Mouse (Mus musculus): ENCODE measurements around the gene Cabp5. TPM values are rescaled to one million over a fixed set of nuclear protein-coding genes. Genes with fewer than 3 reads are reported as not detected.
"Not testable (repeated sequence)": the region's sequence is repeated elsewhere in the genome, so short reads cannot be mapped to it uniquely, and the experiment has no call there.

Cabp5 gene
- polyA plus RNA-seq (2012; fragmentation: generic; extraction: Trizol), result not detected

- H3ac ChIP-seq (ENCODE audit: control insufficient read depth, insufficient read length), result no peak within 1 kb of the TSS
- no peak within 1 kb of the TSS for H3K4me2 ChIP-seq (ENCODE audit: low read depth)
- no peak within 1 kb of the TSS for H3K4me3 ChIP-seq
- no peaks in the 10 kb centered on the region for H3K79me2 ChIP-seq (ENCODE audit: control insufficient read depth, insufficient read depth)
- H3K36me3 ChIP-seq (ENCODE audit: control insufficient read depth, insufficient read depth), result no peaks in the 10 kb centered on the region
- H3K27me3 ChIP-seq (ENCODE audit: control insufficient read depth, insufficient read depth, insufficient read length), result no peaks in the 10 kb centered on the region
- no peak for TF ChIP-seq MYOD1 (IDR thresholded peaks at IDR 0.05; ENCODE audit: control insufficient read depth in 1 of 3, insufficient read length in 2 of 3, low read depth in 2 of 3)
- no peak for TF ChIP-seq E2F4 (IDR thresholded peaks at IDR 0.05; ENCODE audit: insufficient read depth)
- no peak for TF ChIP-seq SRF (IDR thresholded peaks at IDR 0.05; ENCODE audit: control insufficient read depth, insufficient read length, low read depth)
- no peak for TF ChIP-seq TCF12 (IDR thresholded peaks at IDR 0.05; ENCODE audit: insufficient read depth, poor library complexity, severe bottlenecking)
These were observed at the start of gene Cabp5 for GRCm38 (mm10) chr7:13397832-13398231. Gene Cabp5 (plus strand): TSS chr7:13398132.

GRCm38 (mm10) chr7:13355943-13356342 lies 42.0 kb upstream of the Cabp5 start:
- peaks cover 3% of the 10 kb centered on the region for H3K36me3 ChIP-seq (ENCODE audit: control insufficient read depth, insufficient read depth)
- no peaks in the 10 kb centered on the region for H3K79me2 ChIP-seq (ENCODE audit: control insufficient read depth, insufficient read depth)
- H3K4me3 ChIP-seq, result no peak overlapping the region
- no peak overlapping the region for H3K4me2 ChIP-seq (ENCODE audit: low read depth)
- no peaks in the 10 kb centered on the region for H3K27me3 ChIP-seq (ENCODE audit: control insufficient read depth, insufficient read depth, insufficient read length)
- H3ac ChIP-seq (ENCODE audit: control insufficient read depth, insufficient read length), result no peak overlapping the region
- TF ChIP-seq POLR2A (IDR thresholded peaks at IDR 0.05; ENCODE audit: insufficient read length, low read depth), result no peak
- TF ChIP-seq MYOD1 (IDR thresholded peaks at IDR 0.05; ENCODE audit: control insufficient read depth in 1 of 3, insufficient read length in 2 of 3, low read depth in 2 of 3), result no peak
- no peak for TF ChIP-seq REST (IDR thresholded peaks at IDR 0.05; ENCODE audit: insufficient read depth, insufficient read length)
- TF ChIP-seq TCF3 (IDR thresholded peaks at IDR 0.05; ENCODE audit: insufficient read length, low read depth), result no peak
- no peak for TF ChIP-seq USF1 (IDR thresholded peaks at IDR 0.05; ENCODE audit: low read depth)
- TF ChIP-seq MAX (IDR thresholded peaks at IDR 0.05; ENCODE audit: low read depth), result no peak
- TF ChIP-seq CEBPB (IDR thresholded peaks at IDR 0.05; ENCODE audit: insufficient read depth, poor library complexity, severe bottlenecking), result no peak
- no peak for TF ChIP-seq MYOG (IDR thresholded peaks at IDR 0.05; ENCODE audit: control insufficient read depth in 1 of 3, insufficient read depth in 1 of 3, insufficient read length in 2 of 3, low read depth in 2 of 3)
- TF ChIP-seq E2F4 (IDR thresholded peaks at IDR 0.05; ENCODE audit: insufficient read depth), result no peak
- TF ChIP-seq POLR2AphosphoS2 (IDR thresholded peaks at IDR 0.05; ENCODE audit: insufficient read length, low read depth), result no peak
- TF ChIP-seq SRF (IDR thresholded peaks at IDR 0.05; ENCODE audit: control insufficient read depth, insufficient read length, low read depth), result no peak
- no peak for TF ChIP-seq TCF12 (IDR thresholded peaks at IDR 0.05; ENCODE audit: insufficient read depth, poor library complexity, severe bottlenecking)

GRCm38 (mm10) chr7:13380588-13380987 lies 17.3 kb upstream of the Cabp5 start:
- H3ac ChIP-seq (ENCODE audit: control insufficient read depth, insufficient read length), result no peak overlapping the region
- no peaks in the 10 kb centered on the region for H3K36me3 ChIP-seq (ENCODE audit: control insufficient read depth, insufficient read depth)
- TF ChIP-seq MYOD1 (IDR thresholded peaks at IDR 0.05; ENCODE audit: control insufficient read depth in 1 of 3, insufficient read length in 2 of 3, low read depth in 2 of 3) (no peak), MAX (IDR thresholded peaks at IDR 0.05; ENCODE audit: low read depth) (no peak), POLR2A (IDR thresholded peaks at IDR 0.05; ENCODE audit: insufficient read length, low read depth) (no peak)
- no peak overlapping the region for H3K4me2 ChIP-seq (ENCODE audit: low read depth)
- no peaks in the 10 kb centered on the region for H3K27me3 ChIP-seq (ENCODE audit: control insufficient read depth, insufficient read depth, insufficient read length)
- no peak overlapping the region for H3K4me3 ChIP-seq
- no peaks in the 10 kb centered on the region for H3K79me2 ChIP-seq (ENCODE audit: control insufficient read depth, insufficient read depth)

GRCm38 (mm10) chr7:13450541-13450940 lies 52.6 kb downstream of the Cabp5 start, which contains the start of gene Bsph1:
Gene Bsph1 (plus strand): TSS chr7:13450841.
- H3K36me3 ChIP-seq (ENCODE audit: control insufficient read depth, insufficient read depth); H3K79me2 ChIP-seq (ENCODE audit: control insufficient read depth, insufficient read depth); H3K27me3 ChIP-seq (ENCODE audit: control insufficient read depth, insufficient read depth, insufficient read length); H3ac ChIP-seq (ENCODE audit: control insufficient read depth, insufficient read length); H3K4me2 ChIP-seq (ENCODE audit: low read depth); H3K4me3 ChIP-seq: not testable (repeated sequence)

Other genes with a start within 250 kb of the Cabp5 start
- not detected for gene Vmn1r88, start 238.6 kb upstream of the Cabp5 start, polyA plus RNA-seq (2012; fragmentation: generic; extraction: Trizol)
- not detected for gene Vmn1r89, start 185.1 kb upstream of the Cabp5 start, polyA plus RNA-seq (2012; fragmentation: generic; extraction: Trizol)
- 17.5 TPM for gene Lig1, start 120.8 kb upstream of the Cabp5 start, polyA plus RNA-seq (2012; fragmentation: generic; extraction: Trizol)
- gene Zswim9, start 119.4 kb upstream of the Cabp5 start, polyA plus RNA-seq (2012; fragmentation: generic; extraction: Trizol), result 3.2 TPM
- gene Pla2g4c, start 73.5 kb upstream of the Cabp5 start, polyA plus RNA-seq (2012; fragmentation: generic; extraction: Trizol), result 0.01 TPM
- gene Bsph1, start 52.7 kb downstream of the Cabp5 start, polyA plus RNA-seq (2012; fragmentation: generic; extraction: Trizol), result not detected
- not detected for gene Bsph2, start 172.9 kb downstream of the Cabp5 start, polyA plus RNA-seq (2012; fragmentation: generic; extraction: Trizol)
- not detected for gene Sult2a5, start 225.8 kb downstream of the Cabp5 start, polyA plus RNA-seq (2012; fragmentation: generic; extraction: Trizol)